In the genomic region with DNA sequence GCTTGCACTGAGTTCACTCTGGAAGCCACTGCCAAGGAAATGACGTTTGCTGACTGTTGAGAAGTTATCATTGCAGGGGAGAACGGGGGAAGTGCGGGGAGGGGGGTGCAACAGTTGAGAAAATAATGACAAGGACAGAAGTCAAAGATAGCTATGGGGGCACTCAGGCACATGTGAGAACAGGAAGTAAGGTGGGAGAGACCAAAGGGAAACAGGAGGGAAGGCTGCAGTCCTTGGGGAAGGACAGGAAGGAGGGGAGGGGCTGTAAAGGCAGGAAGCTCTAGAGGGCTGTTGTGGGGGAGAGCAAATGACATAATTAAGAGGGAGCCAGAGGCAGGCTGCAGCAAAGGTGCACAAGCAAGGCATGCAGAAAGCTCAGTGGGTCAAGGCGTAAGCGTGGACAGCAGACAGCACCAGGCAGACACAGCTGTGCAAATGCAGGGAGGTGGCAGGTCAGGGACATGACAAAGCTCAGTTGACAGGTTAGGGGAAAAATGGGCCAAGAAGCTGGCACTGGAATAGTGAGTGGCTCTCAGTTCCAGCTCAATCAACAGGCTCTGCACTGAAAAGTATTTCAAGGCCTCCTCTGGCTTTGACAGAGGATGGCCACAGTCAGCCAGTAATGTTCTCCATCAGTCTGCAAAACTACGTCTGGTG, we compare ENCODE assay signal across 12 mouse cellular contexts.
DNase-seq lines count a peak whose midpoint lies in the region; ATAC-seq and TF ChIP-seq lines count a peak whose summit lies in the region.
"Had no signal": no experiment of that assay in that cellular context is flagged by ENCODE, and none has a peak within 500 bp of the region (broad histone marks: within the 10 kb centered on the region; RNA-seq: fewer than 3 reads in every experiment).

No protein-coding gene starts in this region.

- peak; percentile 23 to 63 for DNase-seq in adrenal gland, adult (ENCODE audit: inconsistent age in 2 of 2, low spot score in 1 of 2)
- DNase-seq in adrenal gland, postnatal 25 days, result no peak
- no peak for DNase-seq in lung, embryonic 14.5 days
- no peak for DNase-seq in lung, postnatal 36 days
- peak; percentile 10 for DNase-seq in thymus, postnatal 0 days (ENCODE audit: low spot score)
- DNase-seq in ovary, postnatal 10 days (ENCODE audit: low spot score), result no peak
- no peak for DNase-seq in left cerebral cortex, adult 2 months (ENCODE audit: extremely low spot score in 1 of 2, low spot score in 2 of 2)

- 38% methylated on average over 6 of the region's 6 CpGs for WGBS in lung, embryonic 14.5 days
- 42% methylated on average over 6 of the region's 6 CpGs for WGBS in heart, embryonic 12.5 days

- no peaks in the 10 kb centered on the region for H3K27me3 ChIP-seq in lung, embryonic 14.5 days (ENCODE audit: insufficient read depth, low read length)
- H3K27me3 ChIP-seq in heart, embryonic 12.5 days (replicated peaks), result no peaks in the 10 kb centered on the region
- H3K27me3 ChIP-seq: neural tube, embryonic 13.5 days; Patski had no signal

- TF ChIP-seq CTCF in lung, embryonic 14.5 days (IDR thresholded peaks at IDR 0.05; ENCODE audit: low read depth), result no peak
- no peak for TF ChIP-seq CTCF in left cerebral cortex, adult 2 months (IDR thresholded peaks at IDR 0.05)

- H3K27ac ChIP-seq in lung, embryonic 14.5 days (ENCODE audit: low read depth), result no peak overlapping the region
- H3K27ac ChIP-seq in heart, embryonic 12.5 days (ENCODE audit: poor library complexity, severe bottlenecking), result peak overlapping the region; percentile 56
- H3K27ac ChIP-seq in left cerebral cortex, adult 2 months, result no peak overlapping the region
- H3K27ac ChIP-seq: kidney, postnatal 0 days; macrophage; neural tube, embryonic 13.5 days had no signal

- H3K36me3 ChIP-seq in lung, embryonic 14.5 days (ENCODE audit: insufficient read depth), result no peaks in the 10 kb centered on the region
- no peaks in the 10 kb centered on the region for H3K36me3 ChIP-seq in heart, embryonic 12.5 days
- H3K36me3 ChIP-seq: neural tube, embryonic 13.5 days had no signal

- H3K4me1 ChIP-seq in lung, embryonic 14.5 days (ENCODE audit: insufficient read depth), result no peaks in the 10 kb centered on the region
- H3K4me1 ChIP-seq in heart, embryonic 12.5 days (replicated peaks), result peaks cover 6% of the 10 kb centered on the region; the same call in 1 of the 2 replicates

- no peak overlapping the region for H3K4me3 ChIP-seq in lung, embryonic 14.5 days (ENCODE audit: low read depth, low read length)
- H3K4me3 ChIP-seq in heart, embryonic 12.5 days, result no peak overlapping the region
- H3K4me3 ChIP-seq in left cerebral cortex, adult 2 months, result no peak overlapping the region
- H3K4me3 ChIP-seq: neural tube, embryonic 13.5 days had no signal

- intact Hi-C loops in left cerebral cortex, adult 2 months (cut with DNase I), result no loop called here

- H3K9me3 ChIP-seq in lung, embryonic 14.5 days (ENCODE audit: low read depth, low read length), result no peaks in the 10 kb centered on the region
- H3K9me3 ChIP-seq in heart, embryonic 12.5 days (replicated peaks), result no peaks in the 10 kb centered on the region
- H3K9me3 ChIP-seq: neural tube, embryonic 13.5 days had no signal

- no peak overlapping the region for H3K4me2 ChIP-seq in lung, embryonic 14.5 days
- H3K4me2 ChIP-seq in heart, embryonic 12.5 days, result no peak overlapping the region
- H3K4me2 ChIP-seq: neural tube, embryonic 13.5 days had no signal

- no peak overlapping the region for H3K9ac ChIP-seq in lung, embryonic 14.5 days
- no peak overlapping the region for H3K9ac ChIP-seq in heart, embryonic 12.5 days
- H3K9ac ChIP-seq: neural tube, embryonic 13.5 days had no signal

- ATAC-seq in lung, embryonic 14.5 days (ENCODE audit: insufficient read depth), result peak; percentile 50; the same call in 1 of the 2 replicates
- ATAC-seq in heart, embryonic 12.5 days (ENCODE audit: insufficient number of reproducible peaks, low FRiP score), result peak; percentile 65; the same call in 1 of the 2 replicates
- ATAC-seq: Patski had no signal

Comparison
In these comparisons a context has a peak if more than half of its experiments do, and no peak if none do; other contexts are left out.
1. DNase-seq: peak in adrenal gland, adult (2 of 2) and thymus, postnatal 0 days (single experiment); none in adrenal gland, postnatal 25 days (single experiment), lung, embryonic 14.5 days (single experiment), lung, postnatal 36 days (single experiment), ovary, postnatal 10 days (single experiment) and left cerebral cortex, adult 2 months (0 of 2).